Comparison of ENCODE assay signal across 9 mouse cellular contexts in genomic region chr2:75981440-75982081, GRCm38 (mm10). TPM values are rescaled to one million over a fixed set of nuclear protein-coding genes. Genes with fewer than 3 reads are reported as not detected.
DNase-seq lines count a peak whose midpoint lies in the region; ATAC-seq and TF ChIP-seq lines count a peak whose summit lies in the region.
"Not testable (repeated sequence)": the region's sequence is repeated elsewhere in the genome, so short reads cannot be mapped to it uniquely, and the experiment has no call there.
"Had no signal": no experiment of that assay in that cellular context is flagged by ENCODE, and none has a peak within 500 bp of the region (broad histone marks: within the 10 kb centered on the region; RNA-seq: fewer than 3 reads in every experiment).

TSS of gene Ttc30a1 (minus strand) at chr2:75981967.

- peak within 1 kb of the TSS; percentile 73 for H3K4me2 ChIP-seq in heart, embryonic 14.5 days (ENCODE audit: low read length)
- peak within 1 kb of the TSS; percentile 48 for H3K4me2 ChIP-seq in kidney, postnatal 0 days (ENCODE audit: low read length)
- H3K4me2 ChIP-seq in midbrain, postnatal 0 days (ENCODE audit: low read depth, low read length, poor library complexity, severe bottlenecking): peak within 1 kb of the TSS; percentile 52

- H3K9ac ChIP-seq in heart, embryonic 14.5 days (ENCODE audit: low read length): peak within 1 kb of the TSS; percentile 67
- peak within 1 kb of the TSS; percentile 53 for H3K9ac ChIP-seq in kidney, postnatal 0 days (ENCODE audit: low read depth, low read length)
- 0 out of 2 replicates have a peak within 1 kb of the TSS, but pooled peaks have one; percentile 19 for H3K9ac ChIP-seq in midbrain, postnatal 0 days (replicated peaks; ENCODE audit: low read length, poor library complexity, severe bottlenecking)

- peaks cover 19% of the 10 kb centered on the region for H3K4me1 ChIP-seq in forebrain, embryonic 10.5 days
- not testable (repeated sequence) for H3K4me1 ChIP-seq in heart, embryonic 14.5 days (ENCODE audit: control insufficient read depth in 2 of 2, insufficient read depth in 2 of 2, low read length in 2 of 2); kidney, postnatal 0 days (replicated peaks; ENCODE audit: insufficient read depth, low read length); midbrain, postnatal 0 days (ENCODE audit: insufficient read depth, low read length); spleen, adult 2 months (ENCODE audit: control insufficient read depth, insufficient read depth, insufficient read length)

- TF ChIP-seq CTCF in kidney, postnatal 0 days (IDR thresholded peaks at IDR 0.05; ENCODE audit: low read depth); midbrain, postnatal 0 days (IDR thresholded peaks at IDR 0.05); spleen, adult 2 months (IDR thresholded peaks at IDR 0.05; ENCODE audit: extremely low read depth, insufficient read depth, insufficient read length, insufficient replicate concordance): not testable (repeated sequence)

- not testable (repeated sequence) for H3K36me3 ChIP-seq in forebrain, embryonic 10.5 days (replicated peaks); heart, embryonic 14.5 days (ENCODE audit: control insufficient read depth, insufficient read depth, low read length); kidney, postnatal 0 days (ENCODE audit: insufficient read depth, low read length); midbrain, postnatal 0 days (ENCODE audit: insufficient read depth, low read length); spleen, adult 2 months (ENCODE audit: control insufficient read depth, insufficient read depth, low read length)

- DNase-seq in B cell, adult 2 months: peak; percentile 73 to 77
- DNase-seq in c-Kit-negative CD71-positive TER-119-positive erythroid progenitor cells, embryonic 14.5 days (ENCODE audit: low read depth, low spot score): peak; percentile 42
- DNase-seq in forebrain, embryonic 10.5 days (ENCODE audit: extremely low spot score, low spot score): peak; percentile 82
- peak; percentile 94 for DNase-seq in kidney, postnatal 0 days (ENCODE audit: low spot score)
- peak; percentile 63 for DNase-seq in liver
- peak; percentile 92 for DNase-seq in midbrain, postnatal 0 days (ENCODE audit: low spot score)
- peak; percentile 58 to 64 for DNase-seq in spleen, adult 2 months (ENCODE audit: low read depth in 1 of 2, low spot score in 2 of 2)

- H3K27ac ChIP-seq in forebrain, embryonic 10.5 days: peak within 1 kb of the TSS; percentile 90
- H3K27ac ChIP-seq in heart, embryonic 14.5 days (replicated peaks in 1 of 2; ENCODE audit: control insufficient read depth in 1 of 2, insufficient read depth in 1 of 2, low read depth in 2 of 2, low read length in 2 of 2): peak within 1 kb of the TSS; percentile 25 to 59; a peak in 1 of 4 replicates
- H3K27ac ChIP-seq in kidney, postnatal 0 days: peak within 1 kb of the TSS; percentile 74
- H3K27ac ChIP-seq in midbrain, postnatal 0 days (ENCODE audit: low read depth, low read length): peak within 1 kb of the TSS; percentile 59
- peak within 1 kb of the TSS; percentile 36; the same call in 1 of the 2 replicates for H3K27ac ChIP-seq in spleen, adult 2 months (ENCODE audit: insufficient read depth, low read length)

- WGBS in forebrain, embryonic 10.5 days: 5% methylated on average over 34 of the region's 34 CpGs
- under 1% methylated on average over 24 of the region's 34 CpGs for WGBS in heart, embryonic 14.5 days
- 3% methylated on average over 29 of the region's 34 CpGs for WGBS in kidney, postnatal 0 days
- 3% methylated on average over 32 of the region's 34 CpGs for WGBS in midbrain, postnatal 0 days
- WGBS in spleen, adult 2 months: 5% methylated on average over 32 of the region's 34 CpGs

- not testable (repeated sequence) for H3K9me3 ChIP-seq in forebrain, embryonic 10.5 days; heart, embryonic 14.5 days (ENCODE audit: control insufficient read depth, low read length); kidney, postnatal 0 days (replicated peaks; ENCODE audit: low read length); midbrain, postnatal 0 days (ENCODE audit: low read length)

- peak within 1 kb of the TSS; percentile 55 for H3K4me3 ChIP-seq in forebrain, embryonic 10.5 days
- peak within 1 kb of the TSS; percentile 55 for H3K4me3 ChIP-seq in heart, embryonic 14.5 days (ENCODE audit: control insufficient read depth in 1 of 2, insufficient read depth in 1 of 2, low read depth in 1 of 2, low read length in 2 of 2)
- H3K4me3 ChIP-seq in kidney, postnatal 0 days (replicated peaks; ENCODE audit: low read depth, low read length): peak within 1 kb of the TSS; percentile 38
- H3K4me3 ChIP-seq in midbrain, postnatal 0 days (ENCODE audit: low read depth, low read length): peak within 1 kb of the TSS; percentile 42
- peak within 1 kb of the TSS; percentile 86 for H3K4me3 ChIP-seq in spleen, adult 2 months (ENCODE audit: extremely low read depth, insufficient read depth, insufficient read length)

- H3K27me3 ChIP-seq in forebrain, embryonic 10.5 days (ENCODE audit: poor library complexity, severe bottlenecking); heart, embryonic 14.5 days (ENCODE audit: control insufficient read depth, insufficient read depth, low read length); kidney, postnatal 0 days (ENCODE audit: insufficient read depth, low read length); midbrain, postnatal 0 days (ENCODE audit: insufficient read depth, low read length); spleen, adult 2 months (ENCODE audit: control insufficient read depth, insufficient read depth, low read length): not testable (repeated sequence)

- not testable (repeated sequence) for ATAC-seq in heart, embryonic 14.5 days (ENCODE audit: insufficient number of reproducible peaks, insufficient read depth, low FRiP score, low read depth)
- ATAC-seq in kidney, postnatal 0 days (replicated peaks; ENCODE audit: low FRiP score, low read depth): peak; percentile 68
- ATAC-seq in midbrain, postnatal 0 days (ENCODE audit: low FRiP score): peak; percentile 79

- TF ChIP-seq POLR2A in spleen, adult 2 months (IDR thresholded peaks at IDR 0.05; ENCODE audit: low read depth, low read length): not testable (repeated sequence)

RNA-seq across cellular contexts. Expression of gene Ttc30a1, which starts in this region (rescaled TPM):
- polyA plus RNA-seq in forebrain, embryonic 10.5 days (2016; fragmentation: Nextera tagmentation; extraction: Ambion mirVana): 10.5 and 12.4 TPM in 2 replicates
- 5.8 and 6.5 TPM in 2 replicates for polyA plus RNA-seq in heart, embryonic 14.5 days (2014; fragmentation: Nextera tagmentation; extraction: Ambion mirVana)
- 6.7 and 7.0 TPM in 2 replicates for polyA plus RNA-seq in kidney, postnatal 0 days (2015; fragmentation: Nextera tagmentation; extraction: Ambion mirVana)
- 12.3 and 12.7 TPM in 2 replicates for total RNA-seq in midbrain, postnatal 0 days (2014; rRNA removed)
- 5.2 and 5.5 TPM in 2 replicates for polyA plus RNA-seq in midbrain, postnatal 0 days (2015; fragmentation: Nextera tagmentation; extraction: Ambion mirVana)
- 1.4 and 1.9 TPM in 2 replicates for polyA plus RNA-seq in spleen, adult 2 months (2012; rRNA removed)
- total RNA-seq: CH12.LX had no signal

Comparison
In these comparisons a context has a peak if more than half of its experiments do, and no peak if none do; other contexts are left out.
1. DNase-seq: peak in every context shown above with its lines; median percentile 94 in kidney, postnatal 0 days; 92 in midbrain, postnatal 0 days; 82 in forebrain, embryonic 10.5 days; 75 in B cell, adult 2 months; 63 in liver; 61 in spleen, adult 2 months; 42 in c-Kit-negative CD71-positive TER-119-positive erythroid progenitor cells, embryonic 14.5 days.
2. H3K27ac ChIP-seq: peak in every context shown above with its lines; median percentile 90 in forebrain, embryonic 10.5 days; 74 in kidney, postnatal 0 days; 59 in midbrain, postnatal 0 days; 42 in heart, embryonic 14.5 days; 36 in spleen, adult 2 months.